8 mouse cellular contexts compared by ENCODE assay signal in genomic region chr15:97825071-97825940, GRCm38 (mm10). TPM values are rescaled to one million over a fixed set of nuclear protein-coding genes. Genes with fewer than 3 reads are reported as not detected.
DNase-seq lines count a peak whose midpoint lies in the region; ATAC-seq and TF ChIP-seq lines count a peak whose summit lies in the region.

No protein-coding gene starts in this region.

- intact Hi-C loops in left cerebral cortex, postnatal 14 days (cut with DNase I), result no loop called here

- DNase-seq in Muller cell, postnatal 12 days (ENCODE audit: inconsistent ontology term), result peak; percentile 93
- peak; percentile 77 for DNase-seq in c-Kit-positive CD71-positive TER-119-positive erythroid progenitor cells, embryonic 14.5 days (ENCODE audit: low spot score)
- DNase-seq in gastrocnemius, postnatal 10 days, result peak; percentile 82
- DNase-seq in hindbrain, postnatal 0 days (ENCODE audit: low spot score), result peak; percentile 66
- DNase-seq in left cerebral cortex, postnatal 14 days (ENCODE audit: low spot score in 2 of 2), result peak; percentile 73 to 79
- peak; percentile 63 to 79 for DNase-seq in right cerebral cortex, postnatal 36 days (ENCODE audit: low spot score in 2 of 2)
- DNase-seq in urinary bladder, postnatal 25 days (ENCODE audit: low spot score), result peak; percentile 82

- WGBS in hindbrain, postnatal 0 days, result 9% methylated on average over 29 of the region's 29 CpGs

- H3K4me3 ChIP-seq in hindbrain, postnatal 0 days (ENCODE audit: low read length), result peak overlapping the region; percentile 7

- peak overlapping the region; percentile 30; the same call in 1 of the 2 replicates for H3K9ac ChIP-seq in hindbrain, postnatal 0 days (replicated peaks; ENCODE audit: low read length)

- H3K4me1 ChIP-seq in hindbrain, postnatal 0 days (ENCODE audit: insufficient read depth, low read length), result peaks cover 52% of the 10 kb centered on the region

- H3K4me2 ChIP-seq in hindbrain, postnatal 0 days (ENCODE audit: low read depth, low read length), result peak overlapping the region; percentile 49

- H3K27me3 ChIP-seq in hindbrain, postnatal 0 days (ENCODE audit: insufficient read depth, low read length), result no peaks in the 10 kb centered on the region

- no peaks in the 10 kb centered on the region for H3K36me3 ChIP-seq in hindbrain, postnatal 0 days (ENCODE audit: insufficient read depth, low read length)

- TF ChIP-seq CTCF in hindbrain, postnatal 0 days (IDR thresholded peaks at IDR 0.05; ENCODE audit: low read depth), result peak; percentile 44

- H3K9me3 ChIP-seq in hindbrain, postnatal 0 days (ENCODE audit: low read length), result no peaks in the 10 kb centered on the region

- ATAC-seq in hindbrain, postnatal 0 days, result peak; percentile 28; the same call in 1 of the 2 replicates
- peak; percentile 72 for ATAC-seq in megakaryocyte progenitor cell, adult 5-6 weeks (replicated peaks; ENCODE audit: poor library complexity)

- peak overlapping the region; percentile 45; the same call in 1 of the 2 replicates for H3K27ac ChIP-seq in hindbrain, postnatal 0 days

RNA-seq across cellular contexts. Expression of gene Hdac7, which starts 19.0 kb away (rescaled TPM):
- 10 to 100 TPM; 24.5 to 40.3 TPM for total RNA-seq in gastrocnemius, postnatal 10 days (2021)
- total RNA-seq in hindbrain, postnatal 0 days (2014; rRNA removed), result 23.6 and 28.6 TPM in 2 replicates
- polyA plus RNA-seq in hindbrain, postnatal 0 days (2015; fragmentation: Nextera tagmentation; extraction: Ambion mirVana), result 21.7 and 23.7 TPM in 2 replicates
- total RNA-seq in left cerebral cortex, postnatal 14 days (2021), result 10 to 100 TPM; 23.7 to 25.9 TPM
- 22.1 and 29.2 TPM in 2 replicates for total RNA-seq in megakaryocyte progenitor cell, adult 5-6 weeks (2015)
- total RNA-seq in megakaryocyte progenitor cell, adult 5-6 weeks (2017), result 12.6 and 14.0 TPM in 2 replicates

RNA-seq across cellular contexts. Expression of gene Slc48a1, which starts 47.0 kb away (rescaled TPM):
- 10 to 100 TPM; 34.5 to 42.6 TPM for total RNA-seq in gastrocnemius, postnatal 10 days (2021)
- total RNA-seq in hindbrain, postnatal 0 days (2014; rRNA removed), result 84.4 and 89.3 TPM in 2 replicates
- polyA plus RNA-seq in hindbrain, postnatal 0 days (2015; fragmentation: Nextera tagmentation; extraction: Ambion mirVana), result 140 and 152 TPM in 2 replicates
- total RNA-seq in left cerebral cortex, postnatal 14 days (2021), result 100 to 1,000 TPM; 157 to 169 TPM
- 83.0 and 94.4 TPM in 2 replicates for total RNA-seq in megakaryocyte progenitor cell, adult 5-6 weeks (2015)
- 62.7 and 70.0 TPM in 2 replicates for total RNA-seq in megakaryocyte progenitor cell, adult 5-6 weeks (2017)

RNA-seq across cellular contexts. Expression of gene Rapgef3, which starts 57.5 kb away (rescaled TPM):
- 1 to 10 TPM; 7.4 to 8.5 TPM for total RNA-seq in gastrocnemius, postnatal 10 days (2021)
- 26.4 and 41.9 TPM in 2 replicates for total RNA-seq in hindbrain, postnatal 0 days (2014; rRNA removed)
- 10.3 and 12.2 TPM in 2 replicates for polyA plus RNA-seq in hindbrain, postnatal 0 days (2015; fragmentation: Nextera tagmentation; extraction: Ambion mirVana)
- total RNA-seq in left cerebral cortex, postnatal 14 days (2021), result 10 to 100 TPM; 28.9 to 36.7 TPM
- 4.0 and 4.5 TPM in 2 replicates for total RNA-seq in megakaryocyte progenitor cell, adult 5-6 weeks (2015)
- 11.7 and 12.0 TPM in 2 replicates for total RNA-seq in megakaryocyte progenitor cell, adult 5-6 weeks (2017)

Comparison
In these comparisons a context has a peak if more than half of its experiments do, and no peak if none do; other contexts are left out.
1. Peak in every context shown above with its lines: DNase-seq, ATAC-seq, H3K4me3 ChIP-seq and H3K27ac ChIP-seq.